Mouse (Mus musculus) E14TG2a.4 (cell line): ENCODE results near the gene Anapc1.

Experiments
- CTCF ChIP-seq: conservative IDR thresholded peaks from 2 replicates; pipeline ENCODE4 v1.5.1; 2014; ENCODE audit warnings: low read length
- NANOG ChIP-seq: IDR thresholded peaks from 2 replicates; pipeline ENCODE4 v1.6.1; 2014; ENCODE audit warnings: borderline replicate concordance, low read length, mixed read lengths

DNA sequence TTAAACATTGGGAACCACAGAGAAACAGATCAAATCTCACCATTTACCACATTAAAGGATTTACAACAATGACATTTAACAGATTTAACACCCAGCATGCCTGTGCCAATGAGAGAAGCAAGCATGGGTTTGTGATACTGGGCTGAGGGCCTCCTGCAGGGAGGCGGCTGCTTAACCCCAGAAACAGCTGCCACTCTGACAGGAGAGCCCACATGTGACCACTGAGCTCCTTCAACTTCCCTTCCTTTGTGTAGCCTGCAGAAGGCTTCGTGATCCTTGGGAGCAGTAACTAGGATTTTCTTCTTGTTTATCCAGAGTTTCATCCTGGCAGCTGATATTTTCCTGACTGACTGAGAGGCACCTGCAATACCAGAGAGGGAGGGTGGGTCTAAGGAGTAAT is 85.7 kb downstream of the Anapc1 start:
- TF ChIP-seq CTCF (no peak), NANOG (no peak)
